29 mouse cellular contexts compared by ENCODE assay signal in genomic region chr4:149416986-149417385, GRCm38 (mm10). TPM values are rescaled to one million over a fixed set of nuclear protein-coding genes. Genes with fewer than 3 reads are reported as not detected.
DNase-seq lines count a peak whose midpoint lies in the region; ATAC-seq and TF ChIP-seq lines count a peak whose summit lies in the region.
"Had no signal": no experiment of that assay in that cellular context is flagged by ENCODE, and none has a peak within 500 bp of the region (broad histone marks: within the 10 kb centered on the region; RNA-seq: fewer than 3 reads in every experiment).

No protein-coding gene starts in this region.

- no peak for ATAC-seq in heart, embryonic 15.5 days (replicated peaks; ENCODE audit: insufficient number of reproducible peaks, insufficient read depth, low FRiP score, low read depth)
- no peak for ATAC-seq in kidney, postnatal 0 days (replicated peaks; ENCODE audit: low FRiP score, low read depth)
- ATAC-seq in kidney, embryonic 15.5 days (replicated peaks; ENCODE audit: low FRiP score) = no peak
- ATAC-seq: forebrain, embryonic 15.5 days; hindbrain, postnatal 0 days; midbrain, embryonic 13.5 days had no signal

- WGBS in heart, embryonic 15.5 days = 82% methylated on average over 2 of the region's 2 CpGs
- 51% methylated on average over 2 of the region's 2 CpGs for WGBS in kidney, postnatal 0 days
- WGBS in kidney, embryonic 15.5 days = 53% methylated on average over 2 of the region's 2 CpGs
- WGBS in limb, embryonic 10.5 days = 81% methylated on average over 2 of the region's 2 CpGs
- WGBS in lung, adult 2 months = 70% methylated on average over 2 of the region's 2 CpGs

- peaks cover 41% of the 10 kb centered on the region for H3K4me1 ChIP-seq in heart, embryonic 15.5 days (replicated peaks)
- H3K4me1 ChIP-seq in kidney, postnatal 0 days (replicated peaks; ENCODE audit: insufficient read depth, low read length) = peaks cover 21% of the 10 kb centered on the region; the same call in 1 of the 2 replicates
- peaks cover 49% of the 10 kb centered on the region for H3K4me1 ChIP-seq in kidney, embryonic 15.5 days
- H3K4me1 ChIP-seq in limb, embryonic 10.5 days = peaks cover 48% of the 10 kb centered on the region
- H3K4me1 ChIP-seq in lung, adult 2 months (ENCODE audit: control insufficient read depth, insufficient read depth, low read length) = peaks cover 16% of the 10 kb centered on the region

- H3K4me2 ChIP-seq in heart, embryonic 15.5 days = no peak overlapping the region
- H3K4me2 ChIP-seq in kidney, postnatal 0 days (ENCODE audit: low read length) = no peak overlapping the region
- no peak overlapping the region for H3K4me2 ChIP-seq in kidney, embryonic 15.5 days
- H3K4me2 ChIP-seq in myocyte (ENCODE audit: low read depth) = peak overlapping the region; percentile 36
- H3K4me2 ChIP-seq: forebrain, embryonic 15.5 days; heart, embryonic 11.5 days; hindbrain, embryonic 12.5 days; lung, embryonic 14.5 days; midbrain, embryonic 13.5 days had no signal

- H3K79me2 ChIP-seq in myocyte (ENCODE audit: control insufficient read depth, insufficient read depth) = peaks cover 100% of the 10 kb centered on the region

- H3K4me3 ChIP-seq in heart, embryonic 15.5 days = no peak overlapping the region
- H3K4me3 ChIP-seq in kidney, postnatal 0 days (replicated peaks; ENCODE audit: low read depth, low read length) = no peak overlapping the region
- H3K4me3 ChIP-seq in kidney, embryonic 15.5 days (replicated peaks) = no peak overlapping the region
- H3K4me3 ChIP-seq in limb, embryonic 10.5 days = no peak overlapping the region
- no peak overlapping the region for H3K4me3 ChIP-seq in myocyte
- no peak overlapping the region for H3K4me3 ChIP-seq in lung, adult 2 months (replicated peaks; ENCODE audit: extremely low read depth, low read depth, low read length)
- H3K4me3 ChIP-seq: forebrain, embryonic 10.5 days; forebrain, embryonic 15.5 days; hindbrain, embryonic 12.5 days; left cerebral cortex, adult 2 months; midbrain, embryonic 13.5 days had no signal

- H3K9me3 ChIP-seq in heart, embryonic 15.5 days (replicated peaks) = no peaks in the 10 kb centered on the region
- H3K9me3 ChIP-seq in kidney, postnatal 0 days (replicated peaks; ENCODE audit: low read length) = no peaks in the 10 kb centered on the region
- H3K9me3 ChIP-seq in kidney, embryonic 15.5 days (replicated peaks) = no peaks in the 10 kb centered on the region
- H3K9me3 ChIP-seq in limb, embryonic 10.5 days (replicated peaks) = no peaks in the 10 kb centered on the region
- H3K9me3 ChIP-seq: forebrain, embryonic 15.5 days; hindbrain, embryonic 12.5 days; midbrain, embryonic 13.5 days had no signal

- no peak for TF ChIP-seq CTCF in kidney, postnatal 0 days (IDR thresholded peaks at IDR 0.05; ENCODE audit: low read depth)
- TF ChIP-seq CTCF in lung, adult 2 months (IDR thresholded peaks at IDR 0.05; ENCODE audit: insufficient read depth, low read length) = no peak

- H3K36me3 ChIP-seq in heart, embryonic 15.5 days = peaks cover 5% of the 10 kb centered on the region; the same call in 1 of the 2 replicates
- H3K36me3 ChIP-seq in kidney, postnatal 0 days (ENCODE audit: insufficient read depth, low read length) = 0 out of 2 replicates have a peak, but pooled peaks cover 8% of the 10 kb centered on the region
- peaks cover 10% of the 10 kb centered on the region; the same call in 1 of the 2 replicates for H3K36me3 ChIP-seq in kidney, embryonic 15.5 days
- peaks cover 31% of the 10 kb centered on the region for H3K36me3 ChIP-seq in limb, embryonic 10.5 days
- H3K36me3 ChIP-seq in myocyte (ENCODE audit: control insufficient read depth, insufficient read depth) = no peaks in the 10 kb centered on the region
- H3K36me3 ChIP-seq: forebrain, embryonic 15.5 days; hindbrain, embryonic 12.5 days; midbrain, embryonic 13.5 days had no signal

- H3K9ac ChIP-seq in heart, embryonic 15.5 days = no peak overlapping the region
- no peak overlapping the region for H3K9ac ChIP-seq in kidney, postnatal 0 days (ENCODE audit: low read depth, low read length)
- no peak overlapping the region for H3K9ac ChIP-seq in kidney, embryonic 15.5 days
- H3K9ac ChIP-seq: forebrain, embryonic 15.5 days; hindbrain, embryonic 12.5 days; liver, embryonic 14.5 days; lung, embryonic 14.5 days; midbrain, embryonic 13.5 days had no signal

- no peak for TF ChIP-seq POLR2A in myocyte (IDR thresholded peaks at IDR 0.05; ENCODE audit: insufficient read length, low read depth)
- no peak for TF ChIP-seq POLR2A in lung, adult 2 months (IDR thresholded peaks at IDR 0.05; ENCODE audit: borderline replicate concordance, extremely low read depth, low read depth, low read length)

- 0 out of 2 replicates have a peak overlapping the region, but pooled peaks have one; percentile 3 for H3K27ac ChIP-seq in heart, embryonic 15.5 days
- peak overlapping the region; percentile 52 for H3K27ac ChIP-seq in kidney, postnatal 0 days
- no peak overlapping the region; the same call in 1 of the 2 replicates for H3K27ac ChIP-seq in kidney, embryonic 15.5 days
- 0 out of 2 replicates have a peak overlapping the region, but pooled peaks have one; percentile 22 for H3K27ac ChIP-seq in limb, embryonic 10.5 days
- H3K27ac ChIP-seq: forebrain, embryonic 15.5 days; hindbrain, postnatal 0 days; left cerebral cortex, adult 2 months; liver, embryonic 14.5 days; midbrain, embryonic 13.5 days had no signal

- H3K27me3 ChIP-seq in heart, embryonic 15.5 days = no peaks in the 10 kb centered on the region
- H3K27me3 ChIP-seq in kidney, postnatal 0 days (ENCODE audit: insufficient read depth, low read length) = no peaks in the 10 kb centered on the region
- no peaks in the 10 kb centered on the region for H3K27me3 ChIP-seq in kidney, embryonic 15.5 days
- H3K27me3 ChIP-seq in limb, embryonic 10.5 days (ENCODE audit: low read depth, poor library complexity, severe bottlenecking) = no peaks in the 10 kb centered on the region
- H3K27me3 ChIP-seq in myocyte (ENCODE audit: control insufficient read depth, insufficient read depth, insufficient read length) = no peaks in the 10 kb centered on the region
- H3K27me3 ChIP-seq: forebrain, embryonic 15.5 days; hindbrain, embryonic 12.5 days; midbrain, embryonic 13.5 days had no signal

- H3ac ChIP-seq in myocyte (ENCODE audit: control insufficient read depth, insufficient read length) = no peak overlapping the region

- no peak for DNase-seq in heart, adult 8-10 months (ENCODE audit: low spot score)
- DNase-seq in kidney, postnatal 0 days (ENCODE audit: low spot score) = no peak
- DNase-seq in limb, embryonic 10.5 days (ENCODE audit: low spot score) = no peak
- DNase-seq in lung, adult 2 months = no peak
- DNase-seq in layer of hippocampus, adult 9-10 months (ENCODE audit: low spot score) = no peak
- DNase-seq: adrenal gland, adult 2 months; B cell, adult 2 months; cerebellum, adult 8-10 months; cerebellum, postnatal 25 days; kidney, adult 11 months; liver; lung, embryonic 14.5 days; lung, postnatal 14 days; thymus, postnatal 4 days had no signal

TF ChIP-seq in myocyte, 11 proteins besides CTCF, POLR2A, EP300 and RAD21:
- TF ChIP-seq REST (IDR thresholded peaks at IDR 0.05; ENCODE audit: insufficient read depth, insufficient read length) = no peak
- TF ChIP-seq CEBPB (IDR thresholded peaks at IDR 0.05; ENCODE audit: insufficient read depth, poor library complexity, severe bottlenecking) = no peak
- TF ChIP-seq MYOD1 (IDR thresholded peaks at IDR 0.05; ENCODE audit: control insufficient read depth in 1 of 3, insufficient read length in 2 of 3, low read depth in 2 of 3) = peak in 2 of 3 experiments; percentile 37 to 53
- TF ChIP-seq MYOG (IDR thresholded peaks at IDR 0.05; ENCODE audit: control insufficient read depth in 1 of 3, insufficient read depth in 1 of 3, insufficient read length in 2 of 3, low read depth in 2 of 3) = peak in 2 of 3 experiments; percentile 35 to 59

RNA-seq across cellular contexts. Expression of gene Ube4b, which starts 9.6 kb away (rescaled TPM):
- 27.2 and 35.6 TPM in 2 replicates for polyA plus RNA-seq in heart, embryonic 15.5 days (2015; fragmentation: Nextera tagmentation; extraction: Ambion mirVana)
- total RNA-seq in heart, adult 8-10 months (2022) = 10 to 100 TPM; 40.6 to 46.8 (median 42.6) TPM
- 26.9 and 28.8 TPM in 2 replicates for polyA plus RNA-seq in kidney, postnatal 0 days (2015; fragmentation: Nextera tagmentation; extraction: Ambion mirVana)
- 48.1 and 49.6 TPM in 2 replicates for polyA plus RNA-seq in kidney, embryonic 15.5 days (2015; fragmentation: Nextera tagmentation; extraction: Ambion mirVana)
- 72.2 and 76.4 TPM in 2 replicates for polyA plus RNA-seq in limb, embryonic 10.5 days (2016; fragmentation: Nextera tagmentation; extraction: Ambion mirVana)
- polyA plus RNA-seq in myocyte (2012; fragmentation: generic; extraction: Trizol) = 57.4 TPM
- 51.0 and 53.3 TPM in 2 replicates for polyA plus RNA-seq in lung, adult 2 months (2012; rRNA removed)

RNA-seq across cellular contexts. Expression of gene Rbp7, which starts 37.8 kb away (rescaled TPM):
- 7.8 and 13.6 TPM in 2 replicates for polyA plus RNA-seq in heart, embryonic 15.5 days (2015; fragmentation: Nextera tagmentation; extraction: Ambion mirVana)
- total RNA-seq in heart, adult 8-10 months (2022) = 10 to 100 TPM; 41.4 to 66.1 (median 52.8) TPM
- 1.3 TPM in 2 replicates for polyA plus RNA-seq in kidney, postnatal 0 days (2015; fragmentation: Nextera tagmentation; extraction: Ambion mirVana)
- 0.77 and 0.90 TPM in 2 replicates for polyA plus RNA-seq in kidney, embryonic 15.5 days (2015; fragmentation: Nextera tagmentation; extraction: Ambion mirVana)
- not detected in 2 replicates for polyA plus RNA-seq in limb, embryonic 10.5 days (2016; fragmentation: Nextera tagmentation; extraction: Ambion mirVana)
- not detected for polyA plus RNA-seq in myocyte (2012; fragmentation: generic; extraction: Trizol)
- polyA plus RNA-seq in lung, adult 2 months (2012; rRNA removed) = 2.1 and 2.2 TPM in 2 replicates
- total RNA-seq: hindbrain, postnatal 0 days; layer of hippocampus, adult 18-20 months; layer of hippocampus, postnatal 14 days; left cerebral cortex, adult 2 months had no signal
- polyA plus RNA-seq: embryonic facial prominence, embryonic 11.5 days; forebrain, embryonic 10.5 days; forebrain, embryonic 15.5 days; hindbrain, embryonic 12.5 days; hindbrain, postnatal 0 days; liver, embryonic 14.5 days; midbrain, embryonic 13.5 days; neural tube, embryonic 14.5 days had no signal
